Mouse (Mus musculus) cerebellum, adult 9-11 months (tissue): ENCODE measurements around the gene Lrmda.

Source experiments
- DNase-seq: peaks from one replicate; pipeline ENCODE4 v3.0.0; 2022

The Lrmda gene

DNA sequence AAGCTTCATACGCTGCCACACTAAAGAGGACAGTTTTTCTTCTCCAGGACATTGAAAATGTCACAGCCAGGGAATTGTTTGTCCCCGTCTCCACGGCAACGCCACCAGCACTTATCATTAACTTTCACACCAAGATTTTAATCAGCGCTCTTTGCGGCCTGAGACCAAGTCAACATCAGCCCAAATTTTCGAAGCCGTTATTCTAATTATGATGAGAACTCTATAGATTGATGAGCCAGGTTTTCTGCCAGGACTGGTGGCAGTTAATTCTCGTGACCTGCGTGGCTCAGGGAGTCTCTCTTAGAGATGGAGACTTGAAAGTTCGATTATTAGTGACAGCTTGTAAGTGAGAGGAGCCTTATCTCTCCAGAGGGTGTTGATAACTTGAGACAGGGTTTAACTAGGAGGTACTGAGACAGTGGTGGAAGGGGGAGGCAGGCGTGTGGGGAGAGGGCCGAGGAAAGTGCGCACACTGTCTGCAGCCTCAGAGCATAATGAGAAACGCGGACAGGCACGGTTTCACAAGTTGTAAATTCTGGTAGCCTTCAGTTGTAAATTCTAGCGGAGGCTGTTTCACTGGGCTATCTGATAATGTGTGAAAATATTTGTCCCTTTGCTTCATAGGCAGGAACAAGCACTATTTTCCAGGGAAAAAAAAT lies 421.0 kb downstream of the Lrmda start:
- DNase-seq: no peak

DNA sequence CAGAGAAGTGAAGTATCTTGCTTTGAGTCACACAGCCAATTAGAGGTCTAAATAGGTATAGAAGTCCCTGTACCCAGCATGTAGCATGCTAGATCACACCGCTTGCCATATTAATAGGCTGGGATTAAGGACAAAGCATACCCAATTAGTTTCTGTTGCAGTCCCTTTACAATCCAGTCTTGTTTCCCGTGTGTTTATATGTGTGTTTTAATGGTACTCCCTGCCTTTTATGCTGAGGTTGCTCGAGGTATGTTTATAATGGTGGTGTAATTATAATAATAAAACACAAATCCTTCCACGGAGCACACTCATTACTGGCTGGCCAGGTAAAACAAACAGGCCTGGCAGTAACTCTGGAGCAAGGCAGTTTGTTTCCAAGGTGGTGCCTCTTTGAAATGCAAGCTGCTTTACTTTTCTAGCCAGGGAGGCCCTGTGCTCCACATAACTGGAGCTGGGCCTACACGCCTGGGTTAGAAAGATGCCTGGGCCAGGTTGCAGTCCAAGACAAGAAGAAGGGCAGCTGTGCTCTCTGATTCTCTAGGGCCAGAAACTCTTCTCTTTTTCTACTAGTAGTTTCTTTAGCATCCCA lies 422.4 kb downstream of the Lrmda start:
- no peak for DNase-seq

DNA sequence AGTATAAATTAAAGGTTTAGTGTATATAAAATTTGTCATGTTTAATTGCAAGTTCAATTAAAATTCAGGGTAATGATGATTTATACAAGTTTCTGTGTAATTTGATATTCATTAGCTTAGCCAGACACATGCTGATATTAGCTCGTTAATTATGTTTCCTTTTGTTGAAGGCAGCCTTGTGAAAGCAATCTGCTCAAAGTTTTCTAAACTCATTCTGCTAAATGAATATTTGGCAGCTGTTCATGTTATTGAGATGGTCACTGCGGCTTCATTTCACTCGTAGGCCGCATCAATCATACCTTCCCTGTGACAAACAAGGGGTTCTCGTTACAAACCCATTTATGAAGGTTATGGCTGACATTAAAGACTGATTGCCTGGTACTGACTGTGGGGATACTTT lies 423.2 kb downstream of the Lrmda start:
- no peak for DNase-seq

- no peak for DNase-seq
Observed at GRCm38 (mm10) chr14:22444541-22444940, 425.0 kb downstream of the Lrmda start.

- peak; percentile 3 for DNase-seq
Observed at GRCm38 (mm10) chr14:22445161-22445821, 425.8 kb downstream of the Lrmda start.

DNA sequence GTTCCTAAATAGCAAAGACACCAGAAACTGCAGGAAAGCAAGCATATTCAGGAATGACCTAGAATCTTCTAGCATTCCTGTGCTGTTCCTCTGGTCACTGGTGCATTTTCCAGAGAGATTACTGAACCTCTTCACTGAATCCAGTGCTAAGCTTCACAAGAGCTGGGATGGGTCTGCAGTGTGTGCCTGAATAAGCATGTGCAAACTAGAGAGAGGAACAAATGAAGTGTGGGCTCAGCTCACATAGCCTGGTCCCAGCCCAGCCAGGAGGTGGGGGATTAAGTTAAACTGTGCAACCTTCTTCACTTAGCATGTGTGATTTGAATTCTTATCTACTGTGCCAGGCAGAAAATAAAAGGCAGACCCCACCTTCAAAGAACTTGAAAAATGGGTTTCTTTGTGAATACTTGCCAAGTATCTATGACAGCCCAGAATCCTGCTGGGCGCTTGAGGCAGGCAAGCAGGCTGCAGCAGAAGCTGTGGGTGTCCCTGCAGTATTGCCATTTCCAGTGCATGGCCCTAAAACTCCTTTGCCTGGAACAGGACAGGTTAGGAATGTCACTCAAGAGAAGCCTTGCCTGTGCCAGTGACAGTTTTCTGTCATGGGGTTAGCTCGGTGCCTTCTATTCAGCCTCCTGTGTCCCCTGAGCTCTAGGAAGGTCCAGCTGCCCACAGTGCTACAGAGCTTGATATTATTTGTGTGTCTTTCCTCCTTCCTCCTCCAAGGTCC lies 426.5 kb downstream of the Lrmda start:
- no peak for DNase-seq

GRCm38 (mm10) chr14:22451603-22452002 lies 432.1 kb downstream of the Lrmda start:
- no peak for DNase-seq

DNA sequence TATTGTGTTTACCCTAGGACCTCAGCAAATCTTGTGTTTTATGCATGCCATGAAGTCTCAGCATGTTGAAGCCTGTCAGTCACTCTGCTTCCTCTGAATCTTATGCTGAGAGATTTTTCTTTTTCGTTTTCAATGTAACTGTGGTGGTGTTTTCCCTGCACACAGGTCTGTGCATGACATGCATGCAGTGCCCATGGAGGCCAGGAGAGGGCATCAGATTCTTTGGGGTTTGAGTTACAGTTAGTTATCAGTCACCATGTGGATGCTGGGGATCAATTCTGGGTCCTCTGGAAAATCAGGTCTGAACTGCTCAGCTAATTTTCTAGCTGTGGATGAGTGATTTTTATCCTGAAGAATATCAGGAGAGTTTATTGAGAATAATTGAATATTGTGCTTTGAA lies 444.8 kb downstream of the Lrmda start:
- no peak for DNase-seq

- DNase-seq: no peak
Observed at GRCm38 (mm10) chr14:22471041-22471440, 451.5 kb downstream of the Lrmda start.

GRCm38 (mm10) chr14:22473451-22473850 lies 453.9 kb downstream of the Lrmda start:
- DNase-seq: no peak

DNA sequence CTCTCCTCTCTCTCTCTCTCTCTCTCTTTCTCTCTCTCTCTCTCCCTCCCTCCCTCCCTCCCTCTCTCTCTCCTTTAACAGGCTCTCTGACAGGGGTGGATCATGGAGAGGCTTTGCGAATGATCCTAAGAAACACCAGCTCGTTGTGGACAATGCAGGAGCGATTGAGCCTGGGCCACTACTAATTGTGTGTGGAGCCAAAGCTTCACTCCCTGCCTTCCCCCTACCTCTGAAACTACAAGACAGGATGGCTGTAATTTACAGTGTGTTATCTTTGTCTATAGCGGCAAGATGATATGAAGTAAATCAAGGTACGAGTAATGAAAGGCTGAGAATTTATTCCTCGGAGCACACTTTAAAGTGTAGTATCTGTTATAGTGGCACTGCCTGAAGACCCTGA lies 454.5 kb downstream of the Lrmda start:
- DNase-seq: no peak

DNA sequence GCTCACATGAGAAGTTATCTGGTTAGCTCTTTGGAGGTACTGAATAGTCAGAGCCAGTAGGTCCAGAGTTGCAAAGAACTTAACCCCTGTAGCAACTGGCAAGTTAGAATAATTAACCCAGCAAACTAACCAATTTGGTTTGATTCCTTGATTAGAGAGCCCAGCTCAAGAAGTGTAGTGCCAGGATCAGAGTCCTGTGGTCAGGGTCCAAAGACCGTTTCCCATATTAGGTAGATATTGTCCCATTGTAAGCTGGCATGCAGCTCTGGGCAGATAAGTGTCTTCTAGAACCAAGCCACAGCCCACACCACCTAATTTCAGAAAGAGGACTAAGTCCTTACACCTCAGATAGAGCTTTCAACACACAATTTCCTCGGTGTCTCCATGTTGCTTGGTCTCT lies 473.8 kb downstream of the Lrmda start:
- DNase-seq: no peak

GRCm38 (mm10) chr14:22494290-22494689 lies 474.8 kb downstream of the Lrmda start:
- no peak for DNase-seq

- DNase-seq: no peak
Observed at GRCm38 (mm10) chr14:22494866-22495265, 475.4 kb downstream of the Lrmda start.

DNA sequence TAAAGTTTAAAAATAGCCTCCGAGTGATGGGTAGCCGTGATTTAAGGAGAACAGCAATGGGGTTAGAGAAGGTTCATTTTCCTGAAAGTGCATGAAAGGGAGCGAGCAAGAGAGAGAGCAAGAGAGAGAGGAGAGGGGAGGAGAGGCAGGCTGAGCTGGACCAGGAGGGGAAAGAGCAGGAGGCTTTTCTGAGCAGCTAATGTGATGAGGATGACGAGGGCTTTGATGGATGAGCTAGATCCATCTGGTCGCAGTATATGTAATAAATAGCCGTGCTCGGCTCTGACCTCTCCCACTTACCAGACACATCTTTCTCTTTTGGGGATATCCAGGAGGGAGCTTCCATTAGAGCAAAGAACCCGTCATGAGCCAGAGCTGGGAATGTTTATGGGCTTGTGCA lies 475.8 kb downstream of the Lrmda start:
- no peak for DNase-seq

DNA sequence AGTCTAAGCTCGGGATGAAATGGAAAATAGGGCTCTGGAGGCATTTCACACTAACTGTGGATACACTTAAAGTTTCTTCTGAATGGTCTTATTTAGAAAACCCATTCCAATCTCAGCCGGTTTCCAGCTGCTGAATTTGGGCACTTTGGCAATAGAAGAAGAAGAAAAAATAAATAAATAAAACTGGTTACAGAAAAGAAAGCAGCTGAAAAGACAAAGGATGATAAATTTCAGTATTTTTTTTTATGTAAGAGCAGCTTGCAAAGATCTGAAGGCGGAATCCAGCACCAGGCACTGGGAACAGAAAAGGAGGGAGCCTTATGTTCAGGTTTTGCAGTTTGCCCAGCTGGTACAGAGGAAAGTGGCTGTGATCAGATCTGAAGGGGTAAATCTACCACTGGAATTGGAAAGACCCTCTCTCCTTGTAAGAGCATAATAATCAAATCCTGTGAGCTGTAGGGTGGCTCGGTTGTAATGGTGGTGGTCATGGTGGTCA lies 478.2 kb downstream of the Lrmda start:
- no peak for DNase-seq

DNA sequence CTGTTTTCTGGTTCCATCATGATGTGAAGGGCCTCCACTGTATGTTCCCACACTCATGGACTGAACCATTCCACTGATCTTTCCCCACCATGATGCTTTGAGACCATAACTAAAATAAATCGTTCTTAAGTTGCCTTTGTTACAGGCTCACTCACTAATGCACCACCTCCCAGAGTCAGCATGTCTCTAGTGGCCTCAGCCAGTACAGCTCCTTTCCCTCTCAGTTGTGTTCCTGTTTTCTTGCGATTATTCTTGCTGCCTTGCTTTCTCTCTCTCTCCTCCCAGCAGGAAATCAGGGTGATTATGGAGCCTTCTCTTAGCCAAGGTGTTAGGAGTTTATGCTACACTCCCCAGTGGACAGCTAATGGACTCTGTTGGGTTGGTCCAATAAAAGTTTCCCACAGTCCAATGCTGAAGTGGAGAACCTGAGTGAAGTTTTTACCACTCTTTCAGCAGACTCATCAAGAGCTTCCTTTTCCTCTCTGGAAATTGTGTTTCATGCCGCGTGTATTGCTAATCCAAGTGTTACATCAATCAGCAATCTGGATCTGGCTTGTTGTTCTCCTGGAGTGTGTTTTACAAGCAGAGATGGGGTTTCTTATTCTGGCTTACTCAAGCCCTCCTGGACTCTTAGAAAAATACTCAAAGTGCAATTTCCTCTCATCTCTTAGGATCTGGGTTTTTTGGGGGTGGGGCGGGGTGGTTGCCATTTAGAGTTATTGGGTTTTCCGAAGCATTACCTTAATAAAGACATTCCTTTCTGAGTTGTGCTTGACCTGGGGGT lies 490.4 kb downstream of the Lrmda start:
- no peak for DNase-seq

DNA sequence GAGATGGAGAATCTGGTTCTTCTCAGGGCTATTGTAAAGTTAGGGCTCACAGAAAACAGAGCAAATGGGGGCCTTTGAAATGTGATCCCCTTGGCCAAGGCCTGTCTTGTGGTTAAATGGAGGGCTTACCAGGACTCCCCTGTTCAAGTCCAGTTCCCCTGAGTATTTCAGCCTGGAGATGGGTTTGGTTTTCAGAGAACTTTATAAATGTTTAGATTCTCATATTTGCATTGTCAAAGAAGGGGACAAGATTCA lies 490.9 kb downstream of the Lrmda start:
- no peak for DNase-seq

DNA sequence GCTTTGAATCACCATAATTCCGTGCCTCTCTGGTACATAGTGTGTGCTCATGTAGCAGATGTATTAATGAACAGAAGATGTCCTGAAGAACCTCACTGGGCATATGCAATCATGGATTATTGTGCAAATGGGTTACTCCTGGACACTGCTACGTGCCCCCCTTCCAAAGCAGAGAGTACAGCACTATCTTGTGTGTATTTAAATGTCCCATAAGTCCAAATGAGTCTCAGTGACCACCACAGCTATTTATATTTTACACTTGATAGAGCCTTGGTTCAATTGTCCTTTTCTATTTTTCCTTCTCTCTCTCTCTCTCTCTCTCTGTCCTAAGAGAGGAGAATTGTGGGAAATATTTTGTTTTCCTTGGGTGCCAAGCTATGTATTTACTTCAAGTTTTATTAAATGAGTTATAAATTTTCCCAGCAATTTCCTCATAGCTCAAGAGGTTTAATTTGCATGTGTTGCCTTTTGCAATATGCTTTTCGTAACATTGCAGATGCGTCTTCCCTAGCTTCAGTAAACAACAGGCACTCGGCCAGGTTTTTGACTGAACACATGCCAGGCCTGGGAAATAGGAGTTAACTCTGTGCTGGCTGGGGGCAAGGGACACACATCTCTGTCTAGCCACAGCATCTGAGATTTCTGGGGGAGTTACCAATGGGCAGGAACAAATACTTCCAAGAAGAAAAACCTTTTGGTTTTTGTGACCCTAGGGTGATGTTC lies 495.0 kb downstream of the Lrmda start:
- DNase-seq: no peak

DNA sequence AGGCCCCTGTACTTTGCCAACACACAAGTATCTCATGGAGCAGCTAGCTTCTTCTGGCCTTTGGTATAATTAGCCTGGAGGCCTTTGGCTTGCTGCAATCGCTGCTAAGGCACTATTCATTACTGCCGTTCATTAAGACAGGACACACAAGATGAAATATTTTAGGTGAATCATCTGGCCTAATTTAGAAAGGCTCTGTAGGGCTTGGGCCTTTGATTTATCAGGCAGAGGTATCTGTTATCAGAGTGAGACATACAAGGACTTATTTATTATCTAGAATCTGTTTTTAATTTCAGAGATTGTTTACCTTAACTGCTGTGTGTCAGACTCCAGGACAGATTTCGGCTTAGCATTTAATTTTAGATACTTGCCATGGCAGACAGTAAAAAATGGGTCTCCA lies 511.2 kb downstream of the Lrmda start:
- DNase-seq: no peak

DNA sequence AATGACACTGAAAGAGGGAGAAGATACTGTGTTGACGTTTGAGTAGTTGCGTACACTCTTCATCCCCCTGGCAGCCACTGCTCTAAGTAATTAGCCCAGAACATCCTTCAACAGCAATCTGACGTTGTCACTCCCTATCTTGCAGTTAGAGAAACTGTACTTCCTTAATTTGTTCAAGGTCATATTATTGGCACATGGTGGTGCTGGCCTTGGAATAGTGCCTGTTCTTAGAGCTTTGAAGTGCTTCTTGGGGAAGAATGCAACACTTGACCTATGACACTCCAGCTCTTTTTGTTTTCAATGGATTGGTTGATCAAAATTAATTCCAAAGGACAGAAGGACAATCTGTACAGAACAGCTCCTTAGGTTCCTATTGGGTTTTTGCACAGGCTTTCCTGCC lies 514.0 kb downstream of the Lrmda start:
- no peak for DNase-seq

DNA sequence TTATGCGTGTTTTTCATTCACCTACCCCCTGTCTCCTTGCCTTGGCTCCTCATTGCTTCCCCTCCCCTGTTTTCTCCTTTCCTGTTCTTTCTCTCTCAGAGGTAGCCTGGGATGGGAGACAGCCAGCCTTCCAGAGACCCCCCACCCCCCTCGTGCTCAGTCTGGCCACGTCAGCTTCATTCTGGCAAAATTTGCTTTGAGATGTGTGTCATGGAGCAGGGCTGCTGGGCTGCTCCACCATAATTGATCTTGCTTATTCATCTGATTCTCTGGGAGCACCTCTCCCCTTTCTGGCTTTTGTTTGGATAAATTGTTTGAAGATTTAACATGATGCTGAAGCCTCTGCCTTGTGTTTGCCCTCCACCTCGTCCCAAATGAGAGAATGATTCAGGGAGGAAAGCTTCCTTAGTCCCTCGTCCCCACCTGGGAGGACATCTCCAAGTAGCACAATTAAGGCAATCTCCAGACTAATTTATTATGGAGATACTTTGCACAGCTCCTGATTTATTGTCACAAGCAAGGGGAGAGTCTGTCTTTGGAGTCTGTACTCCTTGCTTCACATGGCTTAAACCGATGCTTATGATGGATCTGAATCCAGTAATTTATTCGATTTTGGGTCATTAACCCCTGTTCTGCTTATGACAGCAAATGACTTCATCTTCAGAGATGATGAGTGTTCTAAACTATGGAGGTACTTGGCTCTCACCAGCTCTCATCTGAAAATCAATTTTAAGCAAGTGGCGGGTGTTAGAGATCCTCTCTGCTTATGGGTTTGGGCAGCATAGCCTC lies 526.6 kb downstream of the Lrmda start:
- DNase-seq: no peak
